Mouse (Mus musculus) E14TG2a.4 (cell line): ENCODE measurements around the gene Gabbr2.
A peak's percentile ranks its signal among the peaks of the same experiment; 100 is the strongest.

Experiments used
- H3K27me3 ChIP-seq: 2 replicates; pipeline ENCODE4 v1.6.1; 2014; ENCODE audit warnings: low read length, control low read depth; ENCODE audit not compliant: insufficient read depth
- H3K36me3 ChIP-seq: 2 replicates; pipeline ENCODE4 v1.6.1; 2014; ENCODE audit warnings: low read length, control low read depth; ENCODE audit not compliant: insufficient read depth
- H3K4me1 ChIP-seq: replicated peaks from 2 replicates; pipeline ENCODE4 v1.6.1; 2014; ENCODE audit warnings: low read depth, low read length, control low read depth
- H3K4me3 ChIP-seq: replicated peaks from 2 replicates; pipeline ENCODE4 v1.5.1; 2014; ENCODE audit warnings: mild to moderate bottlenecking, low read length
- H3K9me3 ChIP-seq: 2 replicates; pipeline ENCODE4 v1.6.1; 2014; ENCODE audit warnings: low read length, control low read depth
- CTCF ChIP-seq: conservative IDR thresholded peaks from 2 replicates; pipeline ENCODE4 v1.5.1; 2014; ENCODE audit warnings: low read length
- NANOG ChIP-seq: IDR thresholded peaks from 2 replicates; pipeline ENCODE4 v1.6.1; 2014; ENCODE audit warnings: borderline replicate concordance, low read length, mixed read lengths
- POU5F1 ChIP-seq: IDR thresholded peaks from 2 replicates; pipeline ENCODE4 v1.6.1; 2014; ENCODE audit warnings: low read length, borderline replicate concordance

The Gabbr2 gene

GRCm38 (mm10) chr4:46614641-46615040, 377.0 kb downstream of the Gabbr2 start:
- Histone ChIP-seq H3K27me3 (peaks cover 26% of the 10 kb centered on the region), H3K4me3 (peak overlapping the region; percentile 69), H3K36me3 (0 out of 2 replicates have a peak, but pooled peaks cover 7% of the 10 kb centered on the region), H3K9me3 (no peaks in the 10 kb centered on the region), H3K4me1 (peaks cover 67% of the 10 kb centered on the region)
- no peak for TF ChIP-seq CTCF

- H3K4me1 ChIP-seq = peaks cover 67% of the 10 kb centered on the region
- H3K27me3 ChIP-seq = peaks cover 26% of the 10 kb centered on the region
- no peaks in the 10 kb centered on the region for H3K9me3 ChIP-seq
- H3K36me3 ChIP-seq = 0 out of 2 replicates have a peak, but pooled peaks cover 7% of the 10 kb centered on the region
- H3K4me3 ChIP-seq = peak overlapping the region; percentile 69
- no peak for TF ChIP-seq POU5F1
- TF ChIP-seq NANOG = no peak
Observed at GRCm38 (mm10) chr4:46613618-46614017, 378.1 kb downstream of the Gabbr2 start.
